Mouse (Mus musculus) retina, postnatal 7 days (tissue): ENCODE results near the gene Prkag1.

Experiments used
- DNase-seq: peaks from one replicate; pipeline ENCODE4 v3.0.0-alpha.2; 2012; ENCODE audit warnings: low read depth, low spot score

The Prkag1 gene

DNA sequence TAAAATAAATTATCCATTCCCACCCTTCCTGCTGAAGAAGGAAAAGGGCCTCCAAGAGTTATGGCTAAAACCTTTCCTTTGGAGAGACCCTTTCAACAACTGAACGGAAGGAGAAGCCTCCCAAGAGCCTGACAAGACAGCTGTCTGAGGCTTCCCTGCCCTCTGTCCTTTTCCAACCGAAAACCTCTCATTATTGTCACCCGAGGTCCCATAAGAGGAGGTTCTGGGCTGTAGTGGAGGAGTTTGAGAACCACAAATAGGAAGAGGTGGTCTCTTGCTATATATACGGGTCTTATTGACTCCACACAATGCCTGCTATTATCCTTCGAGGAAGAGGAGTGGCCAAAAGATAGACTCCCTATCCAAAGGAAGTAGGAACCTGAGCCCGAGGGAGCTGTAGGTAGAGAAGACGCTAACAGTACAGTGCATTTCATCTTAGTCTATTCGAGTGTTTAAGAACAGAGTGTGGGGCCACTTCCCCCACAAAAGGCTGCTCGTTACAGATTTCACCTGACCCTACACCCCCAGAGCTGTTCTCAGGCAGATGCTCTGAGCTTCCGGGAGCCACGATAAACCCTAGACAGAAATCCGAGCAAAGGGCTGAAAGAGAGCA lies 59.4 kb downstream of the Prkag1 start:
- DNase-seq: no peak

DNA sequence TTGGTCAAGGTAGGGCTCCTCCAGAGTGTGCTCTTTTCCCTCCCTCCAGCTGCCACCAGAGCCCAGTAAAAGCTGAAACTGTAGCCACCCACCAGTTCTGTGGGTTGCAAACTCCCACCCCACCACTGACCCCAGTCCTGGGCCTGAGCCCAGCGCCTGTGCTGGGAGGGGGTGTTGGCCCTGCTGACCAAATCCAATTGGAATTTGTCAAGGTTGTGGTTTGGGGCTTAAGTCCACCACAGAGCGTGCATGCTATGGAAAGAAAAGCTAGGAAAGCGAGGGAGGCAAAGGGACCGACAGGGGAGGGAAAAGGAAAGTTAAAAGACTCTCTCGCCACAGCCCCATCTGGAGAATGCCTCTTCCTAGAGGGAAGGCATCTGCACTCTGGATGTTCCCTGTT lies 63.1 kb downstream of the Prkag1 start:
- DNase-seq: no peak

DNA sequence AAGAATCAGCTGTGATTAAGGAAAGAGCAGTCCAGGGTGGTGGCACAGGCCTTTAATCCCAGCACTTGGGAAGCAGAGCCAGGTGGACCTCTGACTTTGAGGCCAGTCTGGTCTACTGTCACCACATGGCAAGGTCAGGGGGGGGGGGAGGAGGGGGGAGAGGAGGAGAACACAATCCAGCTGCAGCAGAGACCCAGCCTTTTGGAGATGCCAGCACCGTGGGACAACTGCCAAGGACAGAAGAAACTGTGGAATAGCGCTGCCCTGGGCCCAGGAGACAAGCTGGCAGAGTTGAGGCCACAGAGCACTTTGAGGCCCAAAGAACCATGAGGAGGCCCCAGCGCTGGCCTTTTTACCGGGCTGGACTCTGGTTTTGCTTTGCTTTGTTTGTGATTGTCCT lies 65.4 kb downstream of the Prkag1 start:
- no peak for DNase-seq
